Mouse (Mus musculus): ENCODE data around the gene Gm21987. TPM values are rescaled to one million over a fixed set of nuclear protein-coding genes. Genes with fewer than 3 reads are reported as not detected.

The Gm21987 gene
- polyA plus RNA-seq, 1 experiment from 2014 or later: not detected

GRCm38 (mm10) chr16:38373439-38373838, 26.6 kb downstream of the Gm21987 start:
- Histone ChIP-seq H3K9me3 (replicated peaks; ENCODE audit: control insufficient read depth, low read length) (no peaks in the 10 kb centered on the region), H3K27me3 (ENCODE audit: control insufficient read depth, insufficient read depth, low read depth, low read length) (no peaks in the 10 kb centered on the region), H3K9ac (ENCODE audit: low read depth, low read length) (no peak overlapping the region), H3K36me3 (ENCODE audit: control insufficient read depth, insufficient read depth) (peaks cover 6% of the 10 kb centered on the region), H3K27ac (ENCODE audit: low read length) (peak overlapping the region; percentile 98), H3K4me3 (ENCODE audit: low read depth, low read length) (peak overlapping the region; percentile 67), H3K4me1 (ENCODE audit: control insufficient read depth, low read depth, low read length) (peaks cover 64% of the 10 kb centered on the region), H3K4me2 (ENCODE audit: low read depth, low read length) (peak overlapping the region; percentile 73)
- no peak for ATAC-seq (ENCODE audit: low read depth)
- 65% methylated on average over 10 of the region's 10 CpGs for WGBS (ENCODE audit: insufficient replicate concordance)

GRCm38 (mm10) chr16:38373941-38374340, 27.1 kb downstream of the Gm21987 start:
- no peak for ATAC-seq (ENCODE audit: low read depth)
- Histone ChIP-seq H3K4me3 (ENCODE audit: low read depth, low read length) (peak overlapping the region; percentile 67), H3K9me3 (replicated peaks; ENCODE audit: control insufficient read depth, low read length) (no peaks in the 10 kb centered on the region), H3K4me1 (ENCODE audit: control insufficient read depth, low read depth, low read length) (peaks cover 67% of the 10 kb centered on the region), H3K27ac (ENCODE audit: low read length) (peak overlapping the region; percentile 98), H3K27me3 (ENCODE audit: control insufficient read depth, insufficient read depth, low read depth, low read length) (no peaks in the 10 kb centered on the region), H3K4me2 (ENCODE audit: low read depth, low read length) (peak overlapping the region; percentile 73), H3K9ac (ENCODE audit: low read depth, low read length) (peak overlapping the region; percentile 56), H3K36me3 (ENCODE audit: control insufficient read depth, insufficient read depth) (peaks cover 11% of the 10 kb centered on the region)
- WGBS (ENCODE audit: insufficient replicate concordance): 83% methylated on average over 16 of the region's 16 CpGs

- H3K36me3 ChIP-seq (ENCODE audit: control insufficient read depth, insufficient read depth): peaks cover 11% of the 10 kb centered on the region
- peak overlapping the region; percentile 56 for H3K9ac ChIP-seq (ENCODE audit: low read depth, low read length)
- peak; percentile 14; the same call in 1 of the 2 replicates for ATAC-seq (ENCODE audit: low read depth)
- H3K9me3 ChIP-seq (replicated peaks; ENCODE audit: control insufficient read depth, low read length): no peaks in the 10 kb centered on the region
- peak overlapping the region; percentile 73 for H3K4me2 ChIP-seq (ENCODE audit: low read depth, low read length)
- H3K27ac ChIP-seq (ENCODE audit: low read length): peak overlapping the region; percentile 98
- WGBS (ENCODE audit: insufficient replicate concordance): 53% methylated on average over 10 of the region's 10 CpGs
- H3K4me3 ChIP-seq (ENCODE audit: low read depth, low read length): peak overlapping the region; percentile 67
- peaks cover 71% of the 10 kb centered on the region for H3K4me1 ChIP-seq (ENCODE audit: control insufficient read depth, low read depth, low read length)
- no peaks in the 10 kb centered on the region for H3K27me3 ChIP-seq (ENCODE audit: control insufficient read depth, insufficient read depth, low read depth, low read length)
Observed at GRCm38 (mm10) chr16:38374379-38375140, 27.7 kb downstream of the Gm21987 start.

- Histone ChIP-seq H3K9ac (ENCODE audit: low read depth, low read length) (peak overlapping the region; percentile 56), H3K4me3 (ENCODE audit: low read depth, low read length) (peak overlapping the region; percentile 67), H3K4me1 (ENCODE audit: control insufficient read depth, low read depth, low read length) (peaks cover 69% of the 10 kb centered on the region), H3K4me2 (ENCODE audit: low read depth, low read length) (peak overlapping the region; percentile 73), H3K36me3 (ENCODE audit: control insufficient read depth, insufficient read depth) (peaks cover 11% of the 10 kb centered on the region), H3K27me3 (ENCODE audit: control insufficient read depth, insufficient read depth, low read depth, low read length) (no peaks in the 10 kb centered on the region), H3K9me3 (replicated peaks; ENCODE audit: control insufficient read depth, low read length) (no peaks in the 10 kb centered on the region), H3K27ac (ENCODE audit: low read length) (peak overlapping the region; percentile 98)
- 14% methylated on average over 7 of the region's 7 CpGs for WGBS (ENCODE audit: insufficient replicate concordance)
- ATAC-seq (ENCODE audit: low read depth): peak; percentile 3; the same call in 1 of the 2 replicates
Observed at GRCm38 (mm10) chr16:38375182-38375581, 28.3 kb downstream of the Gm21987 start.

GRCm38 (mm10) chr16:38376163-38376840, 29.5 kb downstream of the Gm21987 start:
- H3K36me3 ChIP-seq (ENCODE audit: control insufficient read depth, insufficient read depth): peaks cover 11% of the 10 kb centered on the region
- H3K27ac ChIP-seq (ENCODE audit: low read length): peak overlapping the region; percentile 98
- peak overlapping the region; percentile 56 for H3K9ac ChIP-seq (ENCODE audit: low read depth, low read length)
- H3K4me1 ChIP-seq (ENCODE audit: control insufficient read depth, low read depth, low read length): peaks cover 58% of the 10 kb centered on the region
- no peak for ATAC-seq (ENCODE audit: low read depth)
- no peaks in the 10 kb centered on the region for H3K27me3 ChIP-seq (ENCODE audit: control insufficient read depth, insufficient read depth, low read depth, low read length)
- peak overlapping the region; percentile 73 for H3K4me2 ChIP-seq (ENCODE audit: low read depth, low read length)
- no peaks in the 10 kb centered on the region for H3K9me3 ChIP-seq (replicated peaks; ENCODE audit: control insufficient read depth, low read length)
- 28% methylated on average over 17 of the region's 17 CpGs for WGBS (ENCODE audit: insufficient replicate concordance)
- H3K4me3 ChIP-seq (ENCODE audit: low read depth, low read length): peak overlapping the region; percentile 67

GRCm38 (mm10) chr16:38376841-38377249, 30.0 kb downstream of the Gm21987 start:
- H3K27me3 ChIP-seq (ENCODE audit: control insufficient read depth, insufficient read depth, low read depth, low read length): no peaks in the 10 kb centered on the region
- no peak for ATAC-seq (ENCODE audit: low read depth)
- peak overlapping the region; percentile 56 for H3K9ac ChIP-seq (ENCODE audit: low read depth, low read length)
- peaks cover 55% of the 10 kb centered on the region for H3K4me1 ChIP-seq (ENCODE audit: control insufficient read depth, low read depth, low read length)
- H3K4me2 ChIP-seq (ENCODE audit: low read depth, low read length): peak overlapping the region; percentile 73
- peak overlapping the region; percentile 47 for H3K27ac ChIP-seq (ENCODE audit: low read length)
- peaks cover 11% of the 10 kb centered on the region for H3K36me3 ChIP-seq (ENCODE audit: control insufficient read depth, insufficient read depth)
- peak overlapping the region; percentile 67 for H3K4me3 ChIP-seq (ENCODE audit: low read depth, low read length)
- WGBS (ENCODE audit: insufficient replicate concordance): 27% methylated on average over 8 of the region's 8 CpGs
- H3K9me3 ChIP-seq (replicated peaks; ENCODE audit: control insufficient read depth, low read length): no peaks in the 10 kb centered on the region

GRCm38 (mm10) chr16:38377546-38377945, 30.7 kb downstream of the Gm21987 start:
- peaks cover 11% of the 10 kb centered on the region for H3K36me3 ChIP-seq (ENCODE audit: control insufficient read depth, insufficient read depth)
- H3K27ac ChIP-seq (ENCODE audit: low read length): no peak overlapping the region
- 85% methylated on average over 6 of the region's 6 CpGs for WGBS (ENCODE audit: insufficient replicate concordance)
- peaks cover 57% of the 10 kb centered on the region for H3K4me1 ChIP-seq (ENCODE audit: control insufficient read depth, low read depth, low read length)
- no peak overlapping the region for H3K9ac ChIP-seq (ENCODE audit: low read depth, low read length)
- ATAC-seq (ENCODE audit: low read depth): no peak
- no peak overlapping the region for H3K4me3 ChIP-seq (ENCODE audit: low read depth, low read length)
- H3K9me3 ChIP-seq (replicated peaks; ENCODE audit: control insufficient read depth, low read length): no peaks in the 10 kb centered on the region
- H3K27me3 ChIP-seq (ENCODE audit: control insufficient read depth, insufficient read depth, low read depth, low read length): no peaks in the 10 kb centered on the region
- H3K4me2 ChIP-seq (ENCODE audit: low read depth, low read length): no peak overlapping the region

- no peak overlapping the region for H3K27ac ChIP-seq (ENCODE audit: low read length)
- H3K36me3 ChIP-seq (ENCODE audit: control insufficient read depth, insufficient read depth): peaks cover 11% of the 10 kb centered on the region
- no peaks in the 10 kb centered on the region for H3K9me3 ChIP-seq (replicated peaks; ENCODE audit: control insufficient read depth, low read length)
- no peaks in the 10 kb centered on the region for H3K27me3 ChIP-seq (ENCODE audit: control insufficient read depth, insufficient read depth, low read depth, low read length)
- no peak for ATAC-seq (ENCODE audit: low read depth)
- H3K4me3 ChIP-seq (ENCODE audit: low read depth, low read length): no peak overlapping the region
- H3K4me2 ChIP-seq (ENCODE audit: low read depth, low read length): no peak overlapping the region
- WGBS (ENCODE audit: insufficient replicate concordance): 82% methylated on average over 6 of the region's 6 CpGs
- H3K4me1 ChIP-seq (ENCODE audit: control insufficient read depth, low read depth, low read length): peaks cover 55% of the 10 kb centered on the region
- H3K9ac ChIP-seq (ENCODE audit: low read depth, low read length): no peak overlapping the region
Observed at GRCm38 (mm10) chr16:38378591-38378990, 31.8 kb downstream of the Gm21987 start.

- WGBS (ENCODE audit: insufficient replicate concordance): 20% methylated on average over 6 of the region's 6 CpGs
- no peak overlapping the region for H3K4me2 ChIP-seq (ENCODE audit: low read depth, low read length)
Observed at GRCm38 (mm10) chr16:38379088-38379487, 32.2 kb downstream of the Gm21987 start.

More at GRCm38 (mm10) chr16:38379088-38379487, 32.2 kb downstream of the Gm21987 start:
- Histone ChIP-seq H3K27me3 (ENCODE audit: control insufficient read depth, insufficient read depth, low read depth, low read length) (no peaks in the 10 kb centered on the region), H3K36me3 (ENCODE audit: control insufficient read depth, insufficient read depth) (peaks cover 11% of the 10 kb centered on the region), H3K4me3 (ENCODE audit: low read depth, low read length) (no peak overlapping the region), H3K27ac (ENCODE audit: low read length) (no peak overlapping the region), H3K4me1 (ENCODE audit: control insufficient read depth, low read depth, low read length) (peaks cover 55% of the 10 kb centered on the region), H3K9ac (ENCODE audit: low read depth, low read length) (no peak overlapping the region), H3K9me3 (replicated peaks; ENCODE audit: control insufficient read depth, low read length) (no peaks in the 10 kb centered on the region)
- no peak for ATAC-seq (ENCODE audit: low read depth)
